Mouse (Mus musculus) liver, embryonic 14.5 days (tissue): Measurements from ENCODE around the gene Lbhd2.

Experiments used
- CTCF ChIP-seq: IDR thresholded peaks from 2 replicates; pipeline ENCODE4 v1.5.1; 2016; ENCODE audit warnings: antibody characterized with exemption, low read depth, control low read depth
- EP300 ChIP-seq: IDR thresholded peaks from 2 replicates; pipeline ENCODE4 v1.6.1; 2016; ENCODE audit warnings: antibody characterized with exemption, low read depth

DNA sequence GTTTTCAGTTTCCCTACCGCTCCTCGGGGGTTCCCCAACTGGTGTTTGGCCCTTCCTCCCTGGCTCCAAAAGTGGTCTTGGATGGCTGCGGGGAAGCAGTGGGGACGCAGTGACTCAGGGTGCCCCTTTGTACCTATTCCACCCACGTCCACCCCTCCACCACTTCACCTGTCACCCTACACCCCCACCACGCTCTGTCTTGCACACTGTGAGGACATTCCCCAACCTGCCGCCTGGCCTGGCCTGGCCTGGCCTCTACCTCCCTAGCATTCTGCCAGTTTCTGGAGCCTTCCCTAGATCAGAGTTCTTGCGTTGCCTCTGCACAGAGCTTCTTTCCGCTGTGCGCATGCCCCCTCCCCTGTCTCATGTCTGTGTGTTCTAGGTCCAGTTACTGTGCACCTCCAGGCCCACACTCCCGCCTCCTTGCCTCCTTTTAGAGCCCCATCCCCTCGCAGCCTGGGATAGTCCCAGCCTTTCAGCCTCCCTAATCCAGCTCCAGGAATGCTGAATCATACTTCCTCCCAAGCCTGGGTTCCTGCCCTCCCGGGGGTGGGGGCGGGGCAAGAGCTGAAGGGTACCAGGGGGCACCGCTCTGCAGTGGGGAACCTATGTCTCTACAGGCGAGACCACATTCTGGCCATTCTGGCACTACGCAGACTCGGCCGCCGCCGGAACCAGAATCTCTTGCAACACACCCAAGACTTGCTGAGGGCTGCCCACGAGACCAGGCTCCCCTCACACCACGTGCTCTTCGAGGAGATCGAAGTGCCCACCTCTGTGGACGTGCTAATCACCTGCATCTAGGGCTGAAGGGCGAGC is 23.6 kb downstream of the Lbhd2 start:
- TF ChIP-seq CTCF (no peak), EP300 (no peak)
